Mouse (Mus musculus): ENCODE results near the gene Crybg1. TPM values are rescaled to one million over a fixed set of nuclear protein-coding genes. Genes with fewer than 3 reads are reported as not detected.
A peak's percentile ranks its signal among the peaks of the same experiment; 100 is the strongest.

The Crybg1 gene
- 3.8 and 4.0 TPM in 2 replicates for total RNA-seq (2021)
- long read RNA-seq, experiment 1, partial matches to known transcripts = 1 of 3 reads
- long read RNA-seq, experiment 1, other reads (novel, unspliced or antisense) = 2 of 3 reads
- long read RNA-seq, experiment 2, full-length matches to known transcripts = 1 of 1 reads
- long read RNA-seq, experiment 2, partial matches to known transcripts = 0 of 1 reads
- long read RNA-seq, experiment 2, other reads (novel, unspliced or antisense) = 0 of 1 reads

DNA sequence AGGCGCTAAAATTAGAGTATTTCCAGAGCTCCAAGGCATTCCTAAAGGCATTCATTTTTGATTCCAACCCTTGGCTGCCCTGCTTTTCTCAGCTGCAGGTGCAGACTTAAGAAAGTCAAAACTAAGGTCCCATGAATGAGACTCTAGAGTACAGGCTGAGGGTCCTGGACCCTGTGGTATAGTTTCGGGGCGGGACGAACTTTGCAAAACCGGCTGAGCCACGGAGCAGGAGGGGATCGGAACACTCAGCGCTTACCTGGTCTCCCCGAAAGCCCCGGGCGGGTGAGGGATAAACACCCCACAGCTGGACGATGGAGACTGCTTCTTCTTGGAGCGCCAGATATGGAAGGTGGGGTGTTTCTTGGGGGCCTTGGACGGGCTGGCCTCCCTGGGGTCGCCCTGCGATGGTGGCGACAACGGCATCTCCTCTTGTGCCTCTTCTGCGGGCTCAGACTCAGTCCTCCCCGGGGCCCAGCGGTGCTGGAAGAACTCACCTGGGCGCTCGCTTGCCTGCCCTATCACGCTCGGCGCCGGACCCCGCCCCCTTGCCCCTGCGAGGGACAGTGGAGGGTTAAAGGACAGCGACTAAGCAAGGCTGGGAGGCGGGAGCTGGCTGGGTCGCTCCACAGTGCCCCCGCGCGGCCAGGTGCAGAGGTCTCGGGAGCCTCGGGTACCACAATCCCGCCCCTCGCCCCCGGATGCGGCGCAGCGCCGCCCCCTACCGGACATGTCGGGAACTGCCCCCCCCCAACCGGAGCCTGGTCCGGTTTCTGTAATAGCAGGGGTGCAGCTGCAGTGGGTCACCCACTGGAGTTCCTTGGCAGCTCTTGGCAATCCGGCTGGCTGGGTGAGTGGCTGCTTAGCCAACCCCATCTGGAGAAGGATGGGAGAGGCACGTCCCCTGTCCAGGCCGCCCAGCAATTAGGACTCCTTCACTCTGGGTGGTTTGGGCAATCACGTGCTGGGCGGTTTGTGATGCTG, at the start of gene Crybg1:
Gene Crybg1 (minus strand): TSS at position 517 of the 981 bp plus-strand sequence.
- peak; percentile 85 for DNase-seq

GRCm38 (mm10) chr10:44177365-44177764, 28.7 kb upstream of the Crybg1 start:
- peak; percentile 15 for DNase-seq

DNA sequence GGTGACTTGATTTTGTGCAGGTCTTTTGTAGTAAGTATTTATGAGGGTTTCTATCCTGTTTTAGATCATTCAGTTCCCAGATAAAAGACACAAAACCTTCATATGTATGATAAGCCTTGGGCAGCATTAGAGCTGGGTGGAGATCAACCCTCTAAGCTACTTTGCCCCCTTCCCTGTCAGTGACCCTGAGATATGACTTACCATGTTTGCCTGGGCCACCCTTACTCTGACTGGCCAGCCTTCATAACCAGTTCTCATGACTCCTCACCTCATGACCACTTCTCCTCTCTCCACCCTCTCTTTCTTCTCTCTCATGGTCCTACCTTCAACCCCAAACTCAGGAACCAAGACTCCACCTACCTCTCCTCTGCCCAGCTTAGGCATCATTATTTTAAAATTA, 27.9 kb upstream of the Crybg1 start:
- DNase-seq = no peak

GRCm38 (mm10) chr10:44176120-44176519, 27.5 kb upstream of the Crybg1 start:
- no peak for DNase-seq

GRCm38 (mm10) chr10:44170145-44170544, 21.5 kb upstream of the Crybg1 start:
- no peak for DNase-seq

- no peak for DNase-seq
These were observed 18.4 kb upstream of the Crybg1 start for GRCm38 (mm10) chr10:44167061-44167460.

DNA sequence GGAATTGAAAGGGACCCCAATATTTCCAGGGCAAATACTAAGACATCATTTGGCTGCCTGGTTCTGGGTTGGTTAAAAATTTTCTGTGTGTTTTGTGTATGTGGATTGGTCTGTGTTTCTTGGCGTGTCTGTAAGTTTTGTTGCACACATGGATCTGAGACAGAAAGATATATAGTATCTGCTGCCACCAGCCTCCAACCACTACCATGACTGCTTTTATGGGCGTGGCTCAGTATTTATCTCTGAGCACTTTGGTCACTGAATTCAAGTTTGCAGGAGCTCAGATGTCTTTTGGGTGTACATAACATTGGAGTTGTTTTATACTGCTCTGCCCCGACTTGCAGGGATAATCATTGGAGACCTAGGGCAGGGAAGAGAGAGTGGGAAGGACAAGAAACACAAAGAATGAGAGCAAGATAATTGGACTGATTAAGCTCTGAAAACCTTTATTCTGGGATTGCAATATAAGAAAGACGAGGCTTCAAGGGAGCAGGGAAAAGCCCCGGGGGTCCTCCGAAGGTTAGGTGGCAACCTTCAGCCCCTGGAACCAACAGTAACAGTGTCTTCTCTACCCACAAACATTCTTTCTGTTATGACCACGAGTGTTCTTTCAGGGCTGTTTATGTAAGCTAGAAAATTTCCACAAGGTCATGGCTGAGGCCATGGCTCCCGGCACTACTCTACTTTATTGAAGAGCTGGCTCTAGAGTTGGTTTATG, 15.8 kb upstream of the Crybg1 start:
- DNase-seq = peak; percentile 13

GRCm38 (mm10) chr10:44163028-44163427, 14.4 kb upstream of the Crybg1 start:
- DNase-seq = no peak

- DNase-seq = no peak
These were observed 11.5 kb upstream of the Crybg1 start for GRCm38 (mm10) chr10:44160150-44160549.

DNA sequence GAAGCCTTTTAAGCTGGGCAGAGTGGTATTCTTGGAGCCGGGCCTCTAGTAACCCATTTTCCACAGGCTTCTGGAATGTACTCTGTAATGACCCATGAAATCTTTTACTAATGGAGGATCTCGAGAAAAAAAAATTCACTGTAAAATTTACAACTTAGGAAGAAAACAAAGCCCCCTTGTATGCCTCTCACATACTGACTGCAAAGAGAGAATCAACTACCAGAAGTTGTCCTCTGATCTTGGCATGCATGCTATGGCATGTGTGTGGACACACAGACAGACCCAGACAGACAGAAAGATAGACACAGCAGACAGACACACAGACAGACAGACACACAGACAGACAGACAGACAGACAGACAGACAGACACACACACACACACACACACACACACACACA, 8.8 kb upstream of the Crybg1 start:
- DNase-seq = no peak

DNA sequence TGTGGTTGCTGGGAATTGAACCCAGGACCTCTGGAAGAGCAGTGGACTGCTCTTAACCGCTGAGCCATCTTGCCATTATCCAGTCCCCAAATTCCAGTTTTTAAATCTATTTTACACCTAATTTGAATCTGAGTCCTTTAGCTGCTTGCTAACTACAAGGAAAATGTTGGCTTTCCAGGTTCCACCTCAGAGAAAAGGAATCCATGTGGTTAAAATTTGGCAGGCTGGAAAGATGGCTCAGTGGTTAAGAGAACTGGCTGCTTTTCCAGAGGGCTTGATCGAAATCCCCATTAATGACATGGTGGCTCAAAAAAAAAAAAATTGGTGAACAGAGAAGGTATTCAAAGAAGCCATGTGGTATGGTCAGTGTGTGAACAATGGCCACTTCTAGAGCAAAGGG, 1.8 kb upstream of the Crybg1 start:
- DNase-seq = no peak

- no peak for DNase-seq
These were observed 5.3 kb downstream of the Crybg1 start for GRCm38 (mm10) chr10:44143401-44143800.

GRCm38 (mm10) chr10:44138137-44138855, 10.4 kb downstream of the Crybg1 start:
- DNase-seq = peak; percentile 15

GRCm38 (mm10) chr10:44126047-44126446, 22.6 kb downstream of the Crybg1 start:
- DNase-seq = no peak

GRCm38 (mm10) chr10:44124400-44124933, 24.2 kb downstream of the Crybg1 start:
- no peak for DNase-seq

DNA sequence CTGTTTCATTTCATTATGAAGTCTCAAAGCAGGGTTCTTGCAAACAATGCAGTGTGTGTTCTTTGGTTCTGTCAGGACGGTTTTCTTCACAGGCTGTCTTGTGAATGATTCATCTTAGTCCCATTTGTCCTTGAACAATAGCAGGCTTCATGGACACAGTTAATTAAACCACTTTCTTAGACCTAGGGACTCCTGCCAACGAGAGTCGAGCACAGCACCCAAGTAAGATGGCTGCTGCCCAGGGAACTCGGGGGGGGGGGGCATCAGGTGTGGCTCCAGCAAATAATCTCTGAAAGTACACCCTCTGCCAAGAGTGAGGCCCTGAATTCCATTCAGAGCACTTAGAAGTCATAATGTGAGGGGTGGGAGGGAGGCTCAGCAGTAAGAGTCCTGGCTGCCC, 30.0 kb downstream of the Crybg1 start:
- DNase-seq = no peak

DNA sequence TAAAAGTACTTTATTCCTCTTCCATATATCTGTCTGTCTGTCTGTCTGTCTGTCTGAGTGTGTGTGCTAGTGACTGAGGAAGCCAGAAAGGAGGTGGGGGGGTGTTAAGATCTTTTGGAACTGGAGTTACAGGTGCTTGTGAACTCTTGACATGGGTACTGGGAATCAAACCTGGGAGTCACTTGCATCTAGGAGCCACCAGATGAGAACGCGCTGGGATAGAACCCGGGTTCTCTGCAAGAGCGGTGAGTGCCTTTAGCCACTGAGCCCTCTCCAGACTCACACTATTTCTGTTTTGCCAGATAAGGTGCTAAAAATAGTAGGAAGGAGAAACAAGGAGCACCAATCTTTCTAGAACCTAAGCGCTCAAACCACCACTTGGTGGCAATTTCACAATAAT, 31.9 kb downstream of the Crybg1 start:
- DNase-seq = no peak

- DNase-seq = no peak
These were observed 34.0 kb downstream of the Crybg1 start for GRCm38 (mm10) chr10:44114611-44115010.

- no peak for DNase-seq
These were observed 36.5 kb downstream of the Crybg1 start for GRCm38 (mm10) chr10:44112005-44112675.

DNA sequence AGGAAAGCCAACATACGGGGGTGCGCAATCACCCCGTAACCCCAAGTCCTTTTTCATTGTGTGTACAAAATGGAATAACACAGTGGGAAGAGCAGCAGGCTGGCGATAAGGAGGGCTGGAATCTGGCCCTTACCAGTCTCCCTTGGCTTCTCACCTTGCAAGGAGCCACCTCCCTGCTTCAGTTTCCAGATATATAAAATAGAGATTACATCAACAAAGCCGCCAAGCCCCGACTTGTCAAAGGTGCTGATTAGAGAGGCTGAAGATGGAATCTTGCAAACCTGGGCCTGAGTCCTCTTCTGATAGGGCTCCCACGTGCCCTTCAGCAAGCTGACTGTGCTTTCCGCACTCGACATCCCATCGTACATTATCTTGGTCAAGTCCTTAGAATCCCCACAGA, 37.5 kb downstream of the Crybg1 start:
- no peak for DNase-seq

- no peak for DNase-seq
These were observed 38.2 kb downstream of the Crybg1 start for GRCm38 (mm10) chr10:44110460-44110859.
